Mouse (Mus musculus) cerebellum, adult 2 months (tissue): ENCODE data around the gene AI837181. TPM values are rescaled to one million over a fixed set of nuclear protein-coding genes. Genes with fewer than 3 reads are reported as not detected.

Experiments used
- DNase-seq, 2 experiments: peaks; one replicate each; pipeline ENCODE4 v3.0.0; 2021
- H3K27ac ChIP-seq: fragments of 200-500 bp; 2 replicates; pipeline ENCODE4 v1.5.1; 2012; ENCODE audit warnings: low read length, control low read depth, inconsistent platforms; ENCODE audit not compliant: insufficient read depth
- H3K27me3 ChIP-seq: fragments of 200-500 bp; 2 replicates; pipeline ENCODE4 v1.6.1; 2012; ENCODE audit warnings: inconsistent platforms, mild to moderate bottlenecking, low read length, moderate library complexity; ENCODE audit not compliant: control insufficient read depth, insufficient read depth
- H3K4me1 ChIP-seq: fragments of 200-500 bp; 2 replicates; pipeline ENCODE4 v1.6.1; 2011; ENCODE audit warnings: low read length; ENCODE audit not compliant: control insufficient read depth, insufficient read depth
- H3K4me3 ChIP-seq: fragments of 200-500 bp; replicated peaks from 2 replicates; pipeline ENCODE3; 2011; ENCODE audit warnings: mild to moderate bottlenecking, low read depth, low read length, control low read depth; ENCODE audit not compliant: insufficient read depth
- CTCF ChIP-seq: fragments of 200-500 bp; IDR thresholded peaks from 2 replicates; pipeline ENCODE4 v1.5.1; 2011; ENCODE audit warnings: low read depth, mild to moderate bottlenecking, control low read depth, low read length, moderate library complexity, borderline replicate concordance; ENCODE audit not compliant: insufficient read depth
- POLR2A ChIP-seq: fragments of 200-500 bp; IDR thresholded peaks from 2 replicates; pipeline ENCODE4 v1.6.1; 2011; ENCODE audit warnings: low read length, control low read depth, borderline replicate concordance; ENCODE audit not compliant: insufficient read depth
- WGBS: fragments of 180-500 bp; shearing (Covaris S2); methylation state at CpG from one replicate; pipeline ENCODE4 v1.1.7; 2018; 5-methylcytosine and 5-hydroxymethylcytosine counted together
- polyA plus RNA-seq: library from polyadenylated mRNA; depleted of rRNA; stranded (reverse); fragments of >200 nt; gene quantifications from 2 replicates; pipeline ENCODE4 v1.2.3, GENCODE M21; 2012; rRNA removed

AI837181 gene
- polyA plus RNA-seq, 1 experiment = 134 TPM

DNA sequence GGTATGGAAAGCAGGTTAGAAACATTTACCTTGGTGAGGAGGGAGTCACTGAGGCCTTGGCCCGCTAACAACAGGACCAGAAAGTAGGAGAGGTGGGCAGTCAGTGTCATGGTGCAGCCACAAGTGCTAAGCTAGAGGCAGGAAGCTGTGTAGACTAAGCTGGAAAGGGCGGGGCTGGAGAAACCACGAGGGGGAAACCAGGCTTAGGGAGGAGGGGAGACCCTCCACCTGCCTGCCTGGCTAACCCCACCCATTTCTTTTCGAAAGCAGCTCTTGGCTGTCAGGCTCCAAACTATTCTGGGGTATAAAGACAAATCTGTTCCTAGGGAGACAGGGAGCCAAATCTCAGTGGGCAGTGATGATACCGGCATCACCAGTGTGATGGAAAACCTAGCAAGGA is 43.4 kb downstream of the AI837181 start, which contains the start of gene Ctsw:
Gene Ctsw (minus strand): TSS at position 134 of the 400 bp plus-strand sequence.
- peaks cover 10% of the 10 kb centered on the region for H3K4me1 ChIP-seq
- H3K27ac ChIP-seq = no peak within 1 kb of the TSS
- DNase-seq = no peak
- H3K4me3 ChIP-seq = no peak within 1 kb of the TSS
- no peaks in the 10 kb centered on the region for H3K27me3 ChIP-seq
- no peak for TF ChIP-seq POLR2A
- no peak for TF ChIP-seq CTCF
- WGBS = 43% methylated on average over 5 of the region's 5 CpGs

DNA sequence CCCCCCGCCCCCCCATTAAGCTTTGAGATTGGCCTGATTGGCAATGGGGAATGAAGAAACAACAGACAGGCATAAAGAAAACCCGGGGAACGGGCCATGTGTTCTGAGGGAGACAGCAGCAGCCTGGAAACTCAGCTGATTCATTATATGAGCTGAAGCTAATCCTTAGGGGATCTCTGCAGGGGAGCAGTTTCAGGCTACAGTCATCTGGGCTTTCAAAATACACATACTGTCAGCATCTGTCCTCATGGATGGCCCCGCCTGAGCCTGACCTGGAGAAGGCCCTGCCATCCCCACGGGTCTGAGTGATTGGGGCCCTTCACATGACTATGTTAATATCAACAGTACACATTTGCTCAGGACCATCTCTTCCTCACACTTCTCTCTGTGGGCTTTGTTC is 46.9 kb downstream of the AI837181 start:
- no peak overlapping the region for H3K27ac ChIP-seq
- H3K4me3 ChIP-seq = no peak overlapping the region
- no peaks in the 10 kb centered on the region for H3K27me3 ChIP-seq
- WGBS = 50% methylated on average over 5 of the region's 5 CpGs
- DNase-seq = no peak
- peaks cover 15% of the 10 kb centered on the region for H3K4me1 ChIP-seq
- TF ChIP-seq POLR2A (no peak), CTCF (no peak)

DNA sequence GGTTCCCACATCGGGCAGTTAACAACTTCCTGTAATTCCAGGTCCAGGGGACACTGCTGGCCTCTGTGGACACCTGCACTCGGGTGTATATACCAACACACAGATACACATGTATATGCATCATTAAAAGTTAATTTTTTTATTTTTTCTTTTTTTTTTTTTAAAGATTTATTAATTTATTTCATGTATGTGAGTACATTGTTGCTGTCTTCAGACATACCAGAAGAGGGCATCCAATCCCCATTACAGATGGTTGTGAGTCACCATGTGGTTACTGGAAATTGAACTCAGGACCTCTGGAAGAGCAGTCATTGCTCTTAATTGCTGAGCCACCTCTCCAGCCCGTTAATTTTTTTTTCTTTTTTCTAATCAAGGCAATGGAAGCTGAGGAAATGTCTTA is 47.9 kb downstream of the AI837181 start:
- Histone ChIP-seq H3K4me3 (no peak overlapping the region), H3K27me3 (no peaks in the 10 kb centered on the region), H3K27ac (no peak overlapping the region), H3K4me1 (peaks cover 25% of the 10 kb centered on the region)
- no peak for DNase-seq
- no peak for TF ChIP-seq CTCF
- no peak for TF ChIP-seq POLR2A
- WGBS = 89% methylated on average over 3 of the region's 3 CpGs

DNA sequence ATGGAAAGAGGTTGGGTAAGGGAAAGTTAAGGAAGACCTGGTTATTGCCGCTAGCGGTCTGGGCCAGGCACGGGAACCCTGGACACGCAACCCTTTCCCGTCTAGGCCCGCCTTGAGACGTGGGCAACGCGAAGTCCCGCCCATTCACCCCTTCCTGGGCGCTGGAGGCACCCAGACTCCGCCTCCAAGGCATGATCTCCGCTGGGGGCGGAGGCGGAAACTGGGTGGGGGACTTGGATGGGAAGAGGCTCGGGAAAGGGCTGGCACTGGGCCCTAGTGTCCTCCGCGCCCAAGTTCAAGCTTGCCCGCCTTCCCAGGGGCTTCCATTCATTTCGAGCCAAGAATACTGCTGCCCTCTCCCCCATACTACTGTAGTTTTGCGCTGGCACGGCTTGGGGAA is 48.8 kb downstream of the AI837181 start, which contains the start of gene Efemp2:
Gene Efemp2 (plus strand): TSS at position 235 of the 400 bp plus-strand sequence.
- TF ChIP-seq POLR2A (no peak), CTCF (no peak)
- Histone ChIP-seq H3K4me1 (peaks cover 27% of the 10 kb centered on the region), H3K27ac (peak within 1 kb of the TSS; percentile 92), H3K4me3 (peak within 1 kb of the TSS; percentile 62), H3K27me3 (no peaks in the 10 kb centered on the region)
- DNase-seq = peak; percentile 66 to 70
- 13% methylated on average over 22 of the region's 22 CpGs for WGBS

DNA sequence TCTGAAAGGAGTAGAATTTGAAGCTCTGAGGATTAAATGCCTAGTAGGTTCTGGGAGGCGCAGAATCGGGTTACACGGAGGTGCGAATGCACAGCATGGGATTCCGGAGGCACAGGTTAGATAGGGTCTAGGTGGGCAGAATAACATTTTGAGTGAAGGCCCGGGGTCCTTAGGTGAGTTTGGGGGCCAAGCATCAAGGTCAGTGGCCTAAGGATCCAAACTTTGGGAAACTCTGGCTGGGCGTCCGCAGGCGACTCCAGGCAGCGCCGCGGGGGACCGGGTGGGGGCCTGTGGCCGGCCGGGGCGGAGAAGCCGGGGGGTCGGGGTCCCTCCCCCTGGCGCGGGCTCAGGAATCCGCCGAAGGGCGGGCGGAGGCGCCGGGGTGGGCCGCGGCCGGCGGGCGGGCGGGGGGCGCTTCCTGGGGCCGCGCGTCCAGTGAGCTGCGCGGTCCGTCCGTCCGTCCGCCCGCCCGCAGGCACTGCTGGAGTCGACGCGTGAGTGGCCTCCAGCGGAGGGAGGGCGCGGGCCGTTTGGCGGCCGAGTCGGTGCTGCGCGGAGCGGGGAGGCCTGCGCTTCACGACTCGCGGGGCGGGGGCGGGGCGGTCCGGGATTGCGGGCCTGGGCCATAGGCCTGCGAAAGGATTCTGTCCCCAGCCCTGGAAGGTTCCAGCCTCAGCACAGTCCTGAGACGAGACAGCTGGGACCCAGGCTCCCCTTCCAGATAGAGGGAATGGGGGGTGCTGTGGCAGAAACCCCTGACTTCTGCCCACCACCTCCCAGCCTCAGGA is 49.5 kb downstream of the AI837181 start:
- peak; percentile 67 to 71 for DNase-seq
- Histone ChIP-seq H3K27me3 (no peaks in the 10 kb centered on the region), H3K27ac (peak overlapping the region; percentile 92), H3K4me3 (peak overlapping the region; percentile 62), H3K4me1 (peaks cover 27% of the 10 kb centered on the region)
- TF ChIP-seq CTCF = no peak
- no peak for TF ChIP-seq POLR2A
- 2% methylated on average over 51 of the region's 68 CpGs for WGBS

DNA sequence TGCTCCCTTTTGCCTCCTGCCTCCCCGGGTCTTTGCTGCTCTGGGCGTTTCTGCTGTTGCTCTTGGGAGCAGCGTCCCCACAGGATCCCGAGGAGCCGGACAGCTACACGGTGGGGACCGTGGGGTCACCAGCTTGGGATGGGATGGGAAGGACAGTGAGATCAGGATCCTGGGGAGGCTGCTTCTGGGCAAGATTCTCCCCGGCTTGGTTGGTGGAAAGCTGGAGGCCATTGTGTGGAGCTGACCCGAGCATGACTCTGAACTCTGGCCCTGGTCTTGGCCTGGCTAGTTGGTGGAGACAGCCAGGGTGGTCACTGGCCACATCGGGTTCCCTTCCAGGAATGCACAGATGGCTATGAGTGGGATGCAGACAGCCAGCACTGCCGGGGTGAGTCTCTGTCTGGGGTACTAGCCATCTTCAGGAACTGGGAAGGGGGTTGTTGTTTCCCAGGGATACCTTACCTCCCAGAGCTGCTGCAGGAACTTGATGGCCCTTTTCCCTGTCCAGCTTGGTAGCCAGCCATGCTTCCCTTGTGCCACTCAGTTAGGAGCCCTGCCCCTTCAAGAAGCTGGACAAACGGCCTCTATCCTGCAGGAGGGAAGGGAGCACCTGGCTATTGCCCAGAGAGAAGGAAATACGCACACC is 50.2 kb downstream of the AI837181 start:
- 4% methylated on average over 13 of the region's 13 CpGs for WGBS
- H3K27ac ChIP-seq = peak overlapping the region; percentile 92
- peak; percentile 65 to 72 for DNase-seq

More for the DNA sequence above, 50.2 kb downstream of the AI837181 start:
- Histone ChIP-seq H3K4me1 (peaks cover 27% of the 10 kb centered on the region), H3K27me3 (no peaks in the 10 kb centered on the region), H3K4me3 (peak overlapping the region; percentile 60)
- TF ChIP-seq CTCF = no peak
- no peak for TF ChIP-seq POLR2A

Other genes with a start within 250 kb of the AI837181 start
- 26.7 and 28.0 TPM in 2 replicates for gene Pacs1, start 152.0 kb upstream of the AI837181 start, polyA plus RNA-seq
- 175 and 181 TPM in 2 replicates for gene Sf3b2, start 129.7 kb upstream of the AI837181 start, polyA plus RNA-seq
- 49.2 and 55.9 TPM in 2 replicates for gene Gal3st3, start 126.8 kb upstream of the AI837181 start, polyA plus RNA-seq
- not detected in 2 replicates for gene Catsper1, start 89.4 kb upstream of the AI837181 start, polyA plus RNA-seq
- 15.4 and 19.0 TPM in 2 replicates for gene Cst6, start 75.6 kb upstream of the AI837181 start, polyA plus RNA-seq
- 28.0 and 30.6 TPM in 2 replicates for gene Eif1ad, start 58.4 kb upstream of the AI837181 start, polyA plus RNA-seq
- 88.7 and 96.0 TPM in 2 replicates for gene Banf1, start 58.0 kb upstream of the AI837181 start, polyA plus RNA-seq
- 77.5 and 86.5 TPM in 2 replicates for gene Sart1, start 36.4 kb upstream of the AI837181 start, polyA plus RNA-seq
- 0.21 TPM in 1 of 2 replicates, not detected in the other for gene Tsga10ip, start 22.6 kb upstream of the AI837181 start, polyA plus RNA-seq
- 281 and 309 TPM in 2 replicates for gene Drap1, start 165 bp upstream of the AI837181 start, polyA plus RNA-seq
- gene Fosl1, start 22.4 kb downstream of the AI837181 start, polyA plus RNA-seq = not detected in 2 replicates
- gene Ccdc85b, start 32.8 kb downstream of the AI837181 start, polyA plus RNA-seq = 31.0 and 32.5 TPM in 2 replicates
- gene Fibp, start 35.5 kb downstream of the AI837181 start, polyA plus RNA-seq = 140 and 146 TPM in 2 replicates
- 1.2 and 1.5 TPM in 2 replicates for gene Ctsw, start 43.4 kb downstream of the AI837181 start, polyA plus RNA-seq
- gene Efemp2, start 48.8 kb downstream of the AI837181 start, polyA plus RNA-seq = 43.3 and 43.4 TPM in 2 replicates
- gene Mus81, start 63.3 kb downstream of the AI837181 start, polyA plus RNA-seq = 94.2 and 115 TPM in 2 replicates
- 1,135 and 1,193 TPM in 2 replicates for gene Cfl1, start 65.3 kb downstream of the AI837181 start, polyA plus RNA-seq
- 6.7 and 6.8 TPM in 2 replicates for gene 1700020D05Rik, start 78.6 kb downstream of the AI837181 start, polyA plus RNA-seq
- gene Snx32, start 85.4 kb downstream of the AI837181 start, polyA plus RNA-seq = 176 and 185 TPM in 2 replicates
- 0.05 TPM in 1 of 2 replicates, not detected in the other for gene Ovol1, start 135.5 kb downstream of the AI837181 start, polyA plus RNA-seq
- gene Ap5b1, start 142.9 kb downstream of the AI837181 start, polyA plus RNA-seq = 5.1 and 5.6 TPM in 2 replicates
- 79.1 and 83.5 TPM in 2 replicates for gene Rnaseh2c, start 176.7 kb downstream of the AI837181 start, polyA plus RNA-seq
- gene Kat5, start 185.1 kb downstream of the AI837181 start, polyA plus RNA-seq = 139 and 143 TPM in 2 replicates
- gene Rela, start 212.3 kb downstream of the AI837181 start, polyA plus RNA-seq = 39.0 and 40.3 TPM in 2 replicates
- 12.4 and 14.8 TPM in 2 replicates for gene Sipa1, start 238.6 kb downstream of the AI837181 start, polyA plus RNA-seq